Mouse (Mus musculus) forebrain, postnatal 0 days (tissue): Measurements from ENCODE around the gene Eif4h. TPM values are rescaled to one million over a fixed set of nuclear protein-coding genes. Genes with fewer than 3 reads are reported as not detected.
A peak's percentile ranks its signal among the peaks of the same experiment; 100 is the strongest.

ENCODE experiments used
- ATAC-seq: fragments of 200-750 bp; cut with Nextera tagmentation; 2 replicates; pipeline ENCODE4 v1.8.0; 2017; ENCODE audit warnings: mild to moderate bottlenecking, moderate library complexity
- DNase-seq: peaks from one replicate; pipeline ENCODE4 v3.0.0-alpha.2; 2015
- H3K27ac ChIP-seq: fragments of 300-500 bp; sonication (generic); 2 replicates; pipeline ENCODE4 v1.5.1; 2014; ENCODE audit warnings: low read depth, mild to moderate bottlenecking, antibody characterized with exemption, low read length, moderate library complexity, mixed read lengths
- H3K27me3 ChIP-seq: fragments of 300-500 bp; sonication (generic); 2 replicates; pipeline ENCODE4 v1.6.1; 2014; ENCODE audit warnings: mild to moderate bottlenecking, low read length, mixed read lengths; ENCODE audit not compliant: insufficient read depth
- H3K36me3 ChIP-seq: fragments of 300-500 bp; sonication (generic); 2 replicates; pipeline ENCODE4 v1.6.1; 2014; ENCODE audit warnings: mild to moderate bottlenecking, moderate library complexity; ENCODE audit not compliant: insufficient read depth
- H3K4me1 ChIP-seq: fragments of 300-500 bp; sonication (generic); 2 replicates; pipeline ENCODE4 v1.6.1; 2014; ENCODE audit warnings: antibody characterized with exemption; ENCODE audit not compliant: insufficient read depth
- H3K4me2 ChIP-seq: fragments of 300-500 bp; sonication (generic); 2 replicates; pipeline ENCODE4 v1.6.1; 2014; ENCODE audit warnings: low read depth, mild to moderate bottlenecking, moderate library complexity
- H3K4me3 ChIP-seq: fragments of 300-500 bp; sonication (generic); 2 replicates; pipeline ENCODE4 v1.5.1; 2014; ENCODE audit warnings: low read depth, low read length, mixed read lengths
- H3K9ac ChIP-seq: fragments of 300-500 bp; sonication (generic); 2 replicates; pipeline ENCODE4 v1.6.1; 2014; ENCODE audit warnings: mild to moderate bottlenecking
- H3K9me3 ChIP-seq: fragments of 300-500 bp; sonication (generic); 2 replicates; pipeline ENCODE4 v1.6.1; 2016; ENCODE audit warnings: low read length
- CTCF ChIP-seq: sonication (generic); IDR thresholded peaks from 2 replicates; pipeline ENCODE4 v1.5.1; 2016; ENCODE audit warnings: antibody characterized with exemption, control low read depth, low read depth
- WGBS: fragments of 180-500 bp; shearing (Covaris S2); extraction: QIAGEN DNeasy Blood & Tissue Kit; methylation state at CpG from one replicate; pipeline ENCODE4 v1.1.7; 2014; 5-methylcytosine and 5-hydroxymethylcytosine counted together
- polyA plus RNA-seq: library from polyadenylated mRNA; unstranded; fragments of >200 nt; fragmentation: Nextera tagmentation; extraction: Ambion mirVana; gene quantifications from 2 replicates; pipeline ENCODE4 v1.2.1, GENCODE M21; 2015
- total RNA-seq: library from RNA; depleted of rRNA; stranded (reverse); fragments of >200 nt; gene quantifications from 2 replicates; pipeline ENCODE4 v1.2.3, GENCODE M21; 2014

The Eif4h gene
- total and polyA plus RNA-seq, 2 experiments from 2014 or later = 343 to 525 TPM

GRCm38 (mm10) chr5:134581146-134581545 lies 58.1 kb downstream of the Eif4h start, which contains the start of gene Rfc2:
Rfc2 (plus strand) TSS chr5:134581366.
- 83% methylated on average over 5 of the region's 5 CpGs for WGBS
- Histone ChIP-seq H3K4me3 (no peak within 1 kb of the TSS), H3K36me3 (no peaks in the 10 kb centered on the region), H3K4me2 (no peak within 1 kb of the TSS), H3K9me3 (no peaks in the 10 kb centered on the region), H3K4me1 (peaks cover 5% of the 10 kb centered on the region; the same call in 1 of the 2 replicates), H3K9ac (no peak within 1 kb of the TSS), H3K27ac (no peak within 1 kb of the TSS), H3K27me3 (no peaks in the 10 kb centered on the region)
- ATAC-seq (no peak), DNase-seq (no peak)
- TF ChIP-seq CTCF = no peak

GRCm38 (mm10) chr5:134579135-134579534 lies 60.2 kb downstream of the Eif4h start:
- no peak overlapping the region for H3K9ac ChIP-seq
- no peaks in the 10 kb centered on the region for H3K36me3 ChIP-seq
- 58% methylated on average over 3 of the region's 3 CpGs for WGBS
- TF ChIP-seq CTCF = no peak
- no peak overlapping the region for H3K27ac ChIP-seq
- H3K27me3 ChIP-seq = no peaks in the 10 kb centered on the region
- no peaks in the 10 kb centered on the region for H3K9me3 ChIP-seq
- H3K4me1 ChIP-seq = peaks cover 5% of the 10 kb centered on the region; the same call in 1 of the 2 replicates
- DNase-seq (no peak), ATAC-seq (no peak)
- no peak overlapping the region for H3K4me3 ChIP-seq
- no peak overlapping the region for H3K4me2 ChIP-seq

- ATAC-seq = no peak
- 87% methylated on average over 7 of the region's 7 CpGs for WGBS
- no peak for TF ChIP-seq CTCF
These were observed 61.8 kb downstream of the Eif4h start for GRCm38 (mm10) chr5:134577534-134577933.

GRCm38 (mm10) chr5:134576517-134577220 lies 62.6 kb downstream of the Eif4h start:
- Histone ChIP-seq H3K9me3 (no peaks in the 10 kb centered on the region), H3K4me1 (peaks cover 8% of the 10 kb centered on the region; the same call in 1 of the 2 replicates), H3K27ac (no peak overlapping the region), H3K9ac (no peak overlapping the region), H3K36me3 (no peaks in the 10 kb centered on the region), H3K4me2 (no peak overlapping the region), H3K4me3 (no peak overlapping the region), H3K27me3 (no peaks in the 10 kb centered on the region)
- DNase-seq (no peak), ATAC-seq (no peak)
- WGBS = 75% methylated on average over 14 of the region's 14 CpGs
- no peak for TF ChIP-seq CTCF

More at GRCm38 (mm10) chr5:134577534-134577933, 61.8 kb downstream of the Eif4h start:
- H3K9me3 ChIP-seq = no peaks in the 10 kb centered on the region
- no peaks in the 10 kb centered on the region for H3K27me3 ChIP-seq
- no peak overlapping the region for H3K4me2 ChIP-seq
- H3K27ac ChIP-seq = no peak overlapping the region
- H3K36me3 ChIP-seq = no peaks in the 10 kb centered on the region
- no peak overlapping the region for H3K9ac ChIP-seq
- DNase-seq = no peak
- H3K4me1 ChIP-seq = 0 out of 2 replicates have a peak, but pooled peaks cover 1% of the 10 kb centered on the region
- H3K4me3 ChIP-seq = no peak overlapping the region

GRCm38 (mm10) chr5:134575833-134576232 lies 63.5 kb downstream of the Eif4h start:
- no peak overlapping the region for H3K27ac ChIP-seq
- peaks cover 8% of the 10 kb centered on the region; the same call in 1 of the 2 replicates for H3K4me1 ChIP-seq
- WGBS = 96% methylated on average over 5 of the region's 5 CpGs
- no peak overlapping the region for H3K4me2 ChIP-seq
- TF ChIP-seq CTCF = no peak
- H3K27me3 ChIP-seq = no peaks in the 10 kb centered on the region
- H3K9ac ChIP-seq = no peak overlapping the region
- H3K9me3 ChIP-seq = no peaks in the 10 kb centered on the region
- H3K36me3 ChIP-seq = no peaks in the 10 kb centered on the region
- H3K4me3 ChIP-seq = no peak overlapping the region
- ATAC-seq = no peak
- DNase-seq = no peak

- Histone ChIP-seq H3K4me3 (peak overlapping the region; percentile 52; the same call in 1 of the 2 replicates), H3K36me3 (no peaks in the 10 kb centered on the region), H3K4me1 (peaks cover 8% of the 10 kb centered on the region; the same call in 1 of the 2 replicates), H3K4me2 (peak overlapping the region; percentile 84), H3K9ac (no peak overlapping the region), H3K27me3 (no peaks in the 10 kb centered on the region), H3K27ac (peak overlapping the region; percentile 57; the same call in 1 of the 2 replicates), H3K9me3 (no peaks in the 10 kb centered on the region)
- DNase-seq (no peak), ATAC-seq (no peak)
- 40% methylated on average over 10 of the region's 10 CpGs for WGBS
- TF ChIP-seq CTCF = no peak
These were observed 66.6 kb downstream of the Eif4h start for GRCm38 (mm10) chr5:134572508-134573214.
